Mouse (Mus musculus) heart, postnatal 0 days (tissue): ENCODE results near the gene Popdc3. TPM values are rescaled to one million over a fixed set of nuclear protein-coding genes. Genes with fewer than 3 reads are reported as not detected.
"Not testable (repeated sequence)": the region's sequence is repeated elsewhere in the genome, so short reads cannot be mapped to it uniquely, and the experiment has no call there.

Experiments used
- ATAC-seq: fragments of 200-750 bp; cut with Nextera tagmentation; 2 replicates; pipeline ENCODE4 v1.8.0; 2017; ENCODE audit warnings: low read depth, moderate number of reproducible peaks, moderate library complexity; ENCODE audit not compliant: insufficient read depth
- DNase-seq: peaks from one replicate; pipeline ENCODE4 v3.0.0-alpha.2; 2016; ENCODE audit warnings: low spot score
- H3K27ac ChIP-seq: fragments of 300-500 bp; sonication (generic); 2 replicates; pipeline ENCODE4 v1.5.1; 2014; ENCODE audit warnings: low read depth, mild to moderate bottlenecking
- H3K27me3 ChIP-seq: fragments of 300-500 bp; sonication (generic); 2 replicates; pipeline ENCODE4 v1.6.1; 2014; ENCODE audit warnings: low read length, mixed read lengths; ENCODE audit not compliant: control insufficient read depth, insufficient read depth
- H3K36me3 ChIP-seq: fragments of 300-500 bp; sonication (generic); replicated peaks from 2 replicates; pipeline ENCODE4 v1.6.1; 2014; ENCODE audit warnings: low read length, mixed read lengths; ENCODE audit not compliant: control insufficient read depth, insufficient read depth
- H3K4me1 ChIP-seq: fragments of 300-500 bp; sonication (generic); 2 replicates; pipeline ENCODE4 v1.6.1; 2014; ENCODE audit warnings: antibody characterized with exemption; ENCODE audit not compliant: control insufficient read depth, insufficient read depth
- H3K4me2 ChIP-seq: fragments of 300-500 bp; sonication (generic); 2 replicates; pipeline ENCODE4 v1.6.1; 2014; ENCODE audit warnings: low read depth, mild to moderate bottlenecking, low read length, moderate library complexity
- H3K4me3 ChIP-seq: fragments of 300-500 bp; sonication (generic); 2 replicates; pipeline ENCODE4 v1.5.1; 2014; ENCODE audit warnings: low read depth, low read length
- H3K9ac ChIP-seq: fragments of 300-500 bp; sonication (generic); replicated peaks from 2 replicates; pipeline ENCODE4 v1.6.1; 2014; ENCODE audit warnings: low read depth, low read length, mixed read lengths
- H3K9me3 ChIP-seq: fragments of 300-500 bp; sonication (generic); replicated peaks from 2 replicates; pipeline ENCODE4 v1.6.1; 2016; ENCODE audit warnings: low read length; ENCODE audit not compliant: control insufficient read depth
- CTCF ChIP-seq: IDR thresholded peaks from 2 replicates; pipeline ENCODE4 v1.5.1; 2016; ENCODE audit warnings: antibody characterized with exemption, control low read depth, low read depth
- EP300 ChIP-seq: IDR thresholded peaks from 2 replicates; pipeline ENCODE4 v1.6.1; 2016; ENCODE audit warnings: antibody characterized with exemption, low read depth
- WGBS: fragments of 180-500 bp; shearing (Covaris S2); extraction: QIAGEN DNeasy Blood & Tissue Kit; methylation state at CpG from one replicate; pipeline ENCODE4 v1.1.7; 2014; 5-methylcytosine and 5-hydroxymethylcytosine counted together
- polyA plus RNA-seq: library from polyadenylated mRNA; unstranded; fragments of >200 nt; fragmentation: Nextera tagmentation; extraction: Ambion mirVana; gene quantifications from 2 replicates; pipeline ENCODE4 v1.2.1, GENCODE M21; 2015
- total RNA-seq: library from RNA; depleted of rRNA; stranded (reverse); fragments of >200 nt; gene quantifications from 2 replicates; pipeline ENCODE4 v1.2.3, GENCODE M21; 2014; ENCODE audit warnings: low replicate concordance; rRNA removed

Gene Popdc3
- 69.2 and 71.9 TPM in 2 replicates for total RNA-seq
- 41.8 and 50.6 TPM in 2 replicates for polyA plus RNA-seq

DNA sequence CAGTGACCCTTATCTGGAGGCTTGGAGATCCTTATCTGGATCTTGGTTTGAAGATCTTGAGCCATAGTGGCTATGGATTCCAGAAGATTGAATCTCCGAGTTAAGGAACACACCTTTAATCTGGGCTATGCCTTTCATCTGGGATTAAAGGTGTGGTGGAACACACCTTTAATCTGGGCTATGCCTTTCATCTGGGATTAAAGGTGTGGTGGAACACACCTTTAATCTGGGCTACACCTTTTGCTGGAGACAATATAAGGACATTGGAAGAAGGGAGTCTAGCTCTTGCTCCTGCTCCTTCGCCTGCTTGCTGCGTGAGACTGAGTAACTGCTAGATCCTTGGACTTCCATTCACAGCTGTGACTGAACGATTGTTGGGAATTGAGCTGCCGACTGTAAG lies at the start of gene Popdc3:
Popdc3 (plus strand) TSS at position 301 of the 400 bp plus-strand sequence.
- not testable (repeated sequence) for H3K27ac ChIP-seq, ATAC-seq, H3K9ac ChIP-seq, DNase-seq, H3K36me3 ChIP-seq, H3K4me3 ChIP-seq, H3K4me2 ChIP-seq, H3K9me3 ChIP-seq, H3K27me3 ChIP-seq
- peaks cover 14% of the 10 kb centered on the region for H3K4me1 ChIP-seq
- no CpG with 5 or more reads among the region's 5 CpGs for WGBS

DNA sequence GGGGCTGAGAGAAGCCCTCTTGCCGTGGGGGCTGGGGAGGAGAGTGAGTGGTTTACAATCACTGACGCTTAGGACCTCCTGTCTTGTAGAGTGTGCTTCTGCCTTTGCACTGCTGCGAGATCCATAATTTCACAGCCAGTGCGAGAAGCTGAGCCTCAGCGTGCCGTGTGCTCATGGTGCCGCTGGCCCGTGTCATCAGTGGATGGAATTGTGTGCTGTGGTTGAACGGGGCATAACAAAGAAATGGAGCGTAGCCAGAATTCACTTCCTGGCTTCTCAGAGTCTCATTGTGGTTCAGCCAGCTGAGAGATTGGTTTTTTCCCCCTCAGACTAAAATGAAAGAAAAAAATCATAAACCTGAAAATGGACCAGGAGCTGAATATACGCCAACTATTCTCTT lies 48.8 kb upstream of the Popdc3 start:
- TF ChIP-seq EP300 (no peak), CTCF (no peak)
- no peaks in the 10 kb centered on the region for H3K27me3 ChIP-seq
- peak overlapping the region; percentile 42 for H3K4me2 ChIP-seq
- DNase-seq (no peak), ATAC-seq (no peak)
- no peaks in the 10 kb centered on the region for H3K9me3 ChIP-seq
- peaks cover 27% of the 10 kb centered on the region for H3K36me3 ChIP-seq
- peak overlapping the region; percentile 8; the same call in 1 of the 2 replicates for H3K4me3 ChIP-seq
- H3K9ac ChIP-seq: no peak overlapping the region
- peaks cover 21% of the 10 kb centered on the region for H3K4me1 ChIP-seq
- peak overlapping the region; percentile 8; the same call in 1 of the 2 replicates for H3K27ac ChIP-seq
- 57% methylated on average over 11 of the region's 11 CpGs for WGBS

DNA sequence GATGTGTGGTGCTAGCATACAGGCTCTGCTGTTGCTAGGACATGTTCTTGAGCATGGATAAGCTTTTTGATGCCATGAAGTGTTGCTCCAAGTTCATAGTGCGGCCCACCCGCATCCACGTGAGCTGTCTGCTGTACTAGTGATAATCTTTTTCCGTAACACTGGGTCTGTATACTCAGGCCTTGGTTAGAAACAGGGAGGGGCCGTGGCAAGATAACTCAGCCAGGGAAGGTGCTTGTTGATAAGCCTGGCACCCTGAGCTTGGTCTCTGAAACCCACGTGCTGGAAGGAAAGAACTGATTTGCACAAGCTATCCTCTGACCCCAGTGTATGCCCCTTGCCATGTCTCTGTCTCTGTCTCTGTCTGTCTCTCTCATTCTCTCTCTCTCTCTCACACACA lies 47.9 kb upstream of the Popdc3 start:
- Histone ChIP-seq H3K27me3 (no peaks in the 10 kb centered on the region), H3K4me3 (no peak overlapping the region), H3K27ac (peak overlapping the region; percentile 49), H3K4me2 (no peak overlapping the region), H3K9me3 (no peaks in the 10 kb centered on the region), H3K36me3 (peaks cover 24% of the 10 kb centered on the region), H3K4me1 (peaks cover 18% of the 10 kb centered on the region), H3K9ac (no peak overlapping the region)
- WGBS: 8% methylated on average over 6 of the region's 6 CpGs
- peak; percentile 71 for ATAC-seq
- DNase-seq: peak; percentile 62
- TF ChIP-seq CTCF (no peak), EP300 (no peak)

DNA sequence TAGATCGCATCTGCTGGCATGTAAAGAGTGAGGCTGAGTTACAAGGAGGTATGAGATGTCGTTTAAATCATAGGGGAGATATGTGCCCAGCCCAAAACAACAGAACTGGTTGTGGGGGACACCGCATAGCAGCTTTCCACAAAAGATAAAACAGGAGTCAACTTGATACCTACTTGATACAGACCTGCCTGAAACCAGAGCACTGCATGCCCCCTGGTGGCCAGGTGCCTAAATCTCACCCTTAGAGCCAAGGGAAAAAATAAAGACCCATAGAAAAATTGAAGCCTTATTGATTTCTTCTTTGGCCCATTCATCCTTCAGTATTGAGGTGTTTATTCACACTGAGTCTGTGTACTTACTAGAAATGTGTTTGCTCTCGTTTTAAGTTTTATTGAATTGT lies 45.5 kb upstream of the Popdc3 start:
- Histone ChIP-seq H3K4me2 (no peak overlapping the region), H3K27ac (no peak overlapping the region), H3K36me3 (peaks cover 16% of the 10 kb centered on the region), H3K4me1 (peaks cover 28% of the 10 kb centered on the region), H3K27me3 (no peaks in the 10 kb centered on the region), H3K9me3 (no peaks in the 10 kb centered on the region), H3K4me3 (no peak overlapping the region), H3K9ac (no peak overlapping the region)
- ATAC-seq (no peak), DNase-seq (no peak)
- 64% methylated on average over 4 of the region's 4 CpGs for WGBS
- TF ChIP-seq CTCF (peak; percentile 50), EP300 (no peak)

DNA sequence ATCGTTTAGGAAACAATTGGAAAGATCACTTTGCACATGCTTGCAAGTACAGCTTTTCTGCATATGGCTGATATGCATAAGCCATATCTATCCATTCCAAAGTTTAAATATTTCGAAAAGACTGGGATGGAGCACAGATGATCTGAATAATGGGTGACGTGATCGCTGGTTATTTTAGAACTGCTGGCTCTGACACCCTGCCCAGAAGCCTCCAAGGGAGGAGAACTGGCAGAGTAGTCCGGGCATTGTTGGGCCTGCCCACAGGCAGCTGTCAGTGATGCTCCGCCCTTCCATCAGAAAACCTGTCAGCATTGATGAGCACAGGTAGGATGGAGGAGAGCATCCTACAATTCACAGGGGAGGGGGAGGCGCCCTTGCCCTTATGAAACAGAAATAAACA lies 41.1 kb upstream of the Popdc3 start:
- Histone ChIP-seq H3K9ac (no peak overlapping the region), H3K4me1 (peaks cover 29% of the 10 kb centered on the region), H3K36me3 (peaks cover 8% of the 10 kb centered on the region; the same call in 1 of the 2 replicates), H3K4me2 (no peak overlapping the region), H3K27me3 (no peaks in the 10 kb centered on the region), H3K9me3 (no peaks in the 10 kb centered on the region), H3K27ac (peak overlapping the region; percentile 74), H3K4me3 (no peak overlapping the region)
- peak; percentile 52; the same call in 1 of the 2 replicates for ATAC-seq
- DNase-seq: no peak
- no peak for TF ChIP-seq CTCF
- TF ChIP-seq EP300: no peak
- WGBS: 56% methylated on average over 7 of the region's 7 CpGs

DNA sequence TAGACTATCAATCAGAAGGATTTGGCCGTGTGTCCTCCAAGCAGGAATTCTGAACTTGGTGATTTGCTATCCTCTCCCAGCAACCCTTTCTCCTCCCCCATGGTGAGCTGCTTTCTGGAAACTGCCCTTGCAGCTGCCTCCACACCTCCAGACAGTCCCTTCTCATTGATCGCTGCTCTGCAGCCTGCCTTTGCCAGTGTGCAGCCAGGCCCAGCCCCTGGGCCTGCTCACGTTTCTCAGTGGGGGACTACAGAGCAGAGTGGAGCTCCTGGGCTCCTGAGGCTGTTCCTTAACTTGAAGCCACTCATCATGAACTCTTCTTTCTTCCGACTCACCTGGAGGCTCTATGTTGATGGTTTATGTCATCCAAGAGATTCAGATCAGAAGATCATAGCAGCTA lies 38.0 kb upstream of the Popdc3 start:
- H3K36me3 ChIP-seq: peaks cover 3% of the 10 kb centered on the region; the same call in 1 of the 2 replicates
- no peaks in the 10 kb centered on the region for H3K27me3 ChIP-seq
- no peak overlapping the region for H3K4me3 ChIP-seq
- ATAC-seq: no peak
- TF ChIP-seq CTCF (no peak), EP300 (no peak)
- peak overlapping the region; percentile 30 for H3K9ac ChIP-seq
- H3K4me1 ChIP-seq: peaks cover 34% of the 10 kb centered on the region
- H3K4me2 ChIP-seq: no peak overlapping the region
- no peak for DNase-seq
- no peak overlapping the region for H3K27ac ChIP-seq
- WGBS: 67% methylated on average over 4 of the region's 4 CpGs
- H3K9me3 ChIP-seq: no peaks in the 10 kb centered on the region
